Mouse (Mus musculus) midbrain, embryonic 10.5 days (tissue): ENCODE data around the gene Gpr3. TPM values are rescaled to one million over a fixed set of nuclear protein-coding genes. Genes with fewer than 3 reads are reported as not detected.
A peak's percentile ranks its signal among the peaks of the same experiment; 100 is the strongest.

Experiments
- DNase-seq: peaks from one replicate; pipeline ENCODE4 v3.0.0-alpha.2; 2017; ENCODE audit warnings: low spot score
- H3K27ac ChIP-seq: fragments of 300-500 bp; sonication (generic); replicated peaks from 2 replicates; pipeline ENCODE4 v1.5.1; 2016; ENCODE audit warnings: mild to moderate bottlenecking
- H3K27me3 ChIP-seq: fragments of 300-500 bp; sonication (generic); 2 replicates; pipeline ENCODE4 v1.6.1; 2016; ENCODE audit warnings: low read depth, mild to moderate bottlenecking; ENCODE audit not compliant: poor library complexity, severe bottlenecking
- H3K36me3 ChIP-seq: fragments of 300-500 bp; sonication (generic); 2 replicates; pipeline ENCODE4 v1.6.1; 2016; ENCODE audit warnings: mild to moderate bottlenecking, moderate library complexity
- H3K4me1 ChIP-seq: fragments of 300-500 bp; sonication (generic); 2 replicates; pipeline ENCODE4 v1.6.1; 2016
- H3K4me3 ChIP-seq: fragments of 300-500 bp; sonication (generic); 2 replicates; pipeline ENCODE4 v1.5.1; 2016; ENCODE audit warnings: mild to moderate bottlenecking, moderate library complexity
- H3K9me3 ChIP-seq: fragments of 300-500 bp; sonication (generic); replicated peaks from 2 replicates; pipeline ENCODE4 v1.6.1; 2016; ENCODE audit warnings: mild to moderate bottlenecking
- WGBS: fragments of 180-500 bp; shearing (Covaris S2); methylation state at CpG from one replicate; pipeline ENCODE4 v1.1.7; 2016; 5-methylcytosine and 5-hydroxymethylcytosine counted together
- polyA plus RNA-seq: library from polyadenylated mRNA; unstranded; fragments of >200 nt; fragmentation: Nextera tagmentation; extraction: Ambion mirVana; gene quantifications from 2 replicates; pipeline ENCODE4 v1.2.1, GENCODE M21; 2016

Gene Gpr3
- polyA plus RNA-seq, 1 experiment from 2014 or later: 0.35 TPM

DNA sequence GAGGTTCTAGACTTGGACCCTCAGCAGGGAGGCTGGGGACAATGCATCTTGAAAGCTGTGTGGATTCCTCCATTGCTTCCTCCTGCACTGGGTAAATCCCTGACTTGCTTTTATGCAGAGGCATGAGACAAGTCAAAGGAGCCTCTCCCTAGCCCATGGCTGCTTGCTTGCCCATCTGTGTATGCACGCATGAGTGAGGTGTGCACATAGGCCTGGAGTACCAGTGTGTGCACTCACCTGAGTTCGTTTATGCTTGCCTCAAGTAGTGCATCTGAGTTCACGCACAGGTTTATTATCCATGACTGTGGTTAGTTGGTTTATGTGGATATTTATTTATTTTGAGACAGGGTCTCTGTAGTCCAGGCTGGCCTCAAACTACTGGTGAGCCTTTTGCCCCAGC is 10.1 kb downstream of the Gpr3 start:
- Histone ChIP-seq H3K27ac (no peak overlapping the region; the same call in 1 of the 2 replicates), H3K27me3 (no peaks in the 10 kb centered on the region), H3K36me3 (no peaks in the 10 kb centered on the region), H3K9me3 (no peaks in the 10 kb centered on the region), H3K4me3 (no peak overlapping the region), H3K4me1 (peaks cover 63% of the 10 kb centered on the region)
- DNase-seq: no peak
- 91% methylated on average over 3 of the region's 3 CpGs for WGBS

DNA sequence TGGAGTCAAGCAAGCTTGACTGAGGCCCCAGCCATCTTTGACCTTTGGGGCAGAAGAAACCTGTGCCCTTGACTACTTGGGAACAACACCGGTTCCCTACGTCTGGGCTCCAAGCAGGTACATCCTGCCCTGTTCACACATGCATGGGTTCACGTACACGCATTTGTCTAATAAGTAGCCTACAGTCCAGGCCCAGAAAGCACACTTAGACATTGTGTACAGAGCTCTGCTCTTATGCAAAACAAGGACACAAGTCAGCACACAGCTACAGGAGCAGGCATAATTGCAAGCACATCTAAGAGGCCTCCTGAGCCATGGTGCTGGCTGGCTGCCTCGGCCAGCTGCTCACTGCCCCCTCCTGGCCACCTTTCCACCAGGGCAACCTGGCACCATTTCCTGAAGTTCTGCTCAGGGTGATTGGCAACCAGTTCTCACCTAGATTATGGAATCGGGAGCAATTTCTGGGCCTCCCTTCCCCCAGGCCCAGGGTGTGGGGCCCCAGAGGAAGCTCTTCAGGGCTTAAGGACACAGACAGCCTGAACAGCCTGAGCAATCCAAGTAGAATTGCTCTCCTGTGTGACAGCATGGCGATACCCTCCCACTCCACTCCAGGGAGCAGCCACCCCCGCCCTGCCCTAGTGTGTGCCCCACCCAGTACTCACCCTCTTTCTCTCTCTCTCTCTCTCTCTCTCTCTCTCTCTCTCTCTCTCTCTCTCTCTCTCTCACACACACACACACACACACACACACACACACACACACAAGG is 11.1 kb downstream of the Gpr3 start:
- no peak for DNase-seq
- Histone ChIP-seq H3K27ac (peak overlapping the region; percentile 43; the same call in 1 of the 2 replicates), H3K4me1 (peaks cover 73% of the 10 kb centered on the region), H3K4me3 (no peak overlapping the region), H3K27me3 (no peaks in the 10 kb centered on the region), H3K36me3 (peaks cover 8% of the 10 kb centered on the region), H3K9me3 (no peaks in the 10 kb centered on the region)
- 79% methylated on average over 8 of the region's 8 CpGs for WGBS

DNA sequence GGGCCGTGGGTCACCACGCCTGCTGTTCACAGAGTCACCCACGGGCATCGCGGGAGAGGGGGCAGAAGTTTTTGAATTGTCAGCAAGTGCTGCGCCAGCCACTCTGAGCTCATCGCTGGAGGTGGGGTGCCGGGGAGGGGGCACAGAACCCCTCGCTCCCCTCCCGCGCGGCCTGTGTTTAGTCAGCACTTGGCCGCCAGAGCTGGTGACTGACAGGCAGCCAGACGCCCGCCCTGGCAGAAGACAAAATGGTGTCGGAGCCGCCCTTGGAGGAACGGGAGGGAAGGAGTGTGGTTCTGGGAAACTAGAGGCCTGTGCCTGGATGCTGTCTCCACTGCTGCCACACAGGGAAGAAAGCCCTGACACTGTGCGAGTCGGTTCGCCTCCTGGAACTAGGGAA is 12.0 kb downstream of the Gpr3 start:
- H3K36me3 ChIP-seq: peaks cover 17% of the 10 kb centered on the region
- WGBS: 52% methylated on average over 21 of the region's 21 CpGs
- H3K27me3 ChIP-seq: no peaks in the 10 kb centered on the region
- peaks cover 81% of the 10 kb centered on the region for H3K4me1 ChIP-seq
- H3K27ac ChIP-seq: peak overlapping the region; percentile 75
- no peak for DNase-seq
- H3K9me3 ChIP-seq: no peaks in the 10 kb centered on the region
- H3K4me3 ChIP-seq: no peak overlapping the region

DNA sequence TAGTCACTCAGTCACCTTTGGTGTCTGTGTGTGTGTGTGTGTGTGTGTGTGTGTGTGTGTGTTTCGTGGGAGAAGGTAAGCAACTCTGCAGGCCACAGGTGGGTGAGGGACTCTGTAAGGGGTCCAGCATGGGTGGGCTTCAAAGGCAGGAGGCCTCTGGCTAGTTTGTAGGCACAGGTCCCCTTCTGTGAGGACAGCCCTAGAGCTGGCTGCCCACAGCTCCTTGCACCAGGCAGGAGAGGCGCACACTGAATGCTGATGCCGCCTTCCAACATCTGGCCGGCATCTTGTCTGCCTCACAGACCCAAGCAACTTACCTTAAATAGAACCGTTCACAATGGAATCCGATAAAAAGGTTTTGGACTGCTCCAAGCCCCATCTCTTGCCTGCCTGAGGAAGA is 12.6 kb downstream of the Gpr3 start:
- Histone ChIP-seq H3K27me3 (no peaks in the 10 kb centered on the region), H3K36me3 (peaks cover 23% of the 10 kb centered on the region), H3K27ac (peak overlapping the region; percentile 75), H3K4me1 (peaks cover 82% of the 10 kb centered on the region), H3K4me3 (no peak overlapping the region), H3K9me3 (no peaks in the 10 kb centered on the region)
- WGBS: 75% methylated on average over 6 of the region's 6 CpGs
- DNase-seq: no peak

DNA sequence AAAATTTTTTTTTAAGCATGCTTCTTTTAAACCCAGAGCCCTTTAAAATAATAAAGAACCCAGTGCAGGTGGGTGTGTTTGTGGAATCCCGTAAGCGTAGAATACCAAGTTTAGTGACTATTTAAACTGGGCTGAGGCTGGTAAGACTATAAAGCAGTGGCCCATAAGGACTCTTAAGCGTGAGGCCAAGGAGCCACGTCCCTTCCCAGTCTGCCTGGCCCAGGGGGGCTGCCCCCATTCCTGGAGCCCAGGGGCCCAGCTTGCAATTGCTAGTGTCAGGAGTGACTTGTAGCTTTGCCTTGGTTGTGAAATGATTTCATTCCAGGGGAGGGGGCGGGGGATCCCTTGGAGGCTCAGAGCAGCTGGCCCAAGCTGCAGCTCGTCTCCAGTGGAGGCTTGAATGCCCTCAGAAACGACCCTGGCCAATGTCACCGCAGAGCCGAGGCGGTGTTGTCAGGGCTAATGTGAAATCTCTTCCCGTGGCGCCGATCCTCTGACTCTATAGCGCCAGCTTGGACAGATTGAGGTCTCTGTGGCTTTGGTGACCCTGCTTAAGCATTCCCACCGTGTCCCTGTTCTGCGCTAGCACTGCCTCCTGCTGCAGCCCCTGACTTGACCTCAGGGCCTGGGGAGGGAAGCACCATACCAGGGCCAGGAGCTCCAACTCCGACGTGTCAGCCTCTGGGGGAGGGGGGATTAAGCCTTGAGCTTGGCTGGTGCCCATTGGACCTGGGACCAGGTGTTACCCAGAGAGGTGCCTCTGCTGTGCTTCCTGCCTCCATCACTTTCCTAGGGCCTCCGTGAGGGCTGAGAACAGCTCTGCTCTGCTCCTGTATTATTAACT is 13.8 kb downstream of the Gpr3 start:
- H3K27me3 ChIP-seq: no peaks in the 10 kb centered on the region
- H3K27ac ChIP-seq: peak overlapping the region; percentile 82
- peaks cover 35% of the 10 kb centered on the region for H3K36me3 ChIP-seq
- H3K9me3 ChIP-seq: no peaks in the 10 kb centered on the region
- DNase-seq: peak; percentile 69
- 14% methylated on average over 19 of the region's 19 CpGs for WGBS
- peak overlapping the region; percentile 26 for H3K4me3 ChIP-seq
- peaks cover 79% of the 10 kb centered on the region for H3K4me1 ChIP-seq

DNA sequence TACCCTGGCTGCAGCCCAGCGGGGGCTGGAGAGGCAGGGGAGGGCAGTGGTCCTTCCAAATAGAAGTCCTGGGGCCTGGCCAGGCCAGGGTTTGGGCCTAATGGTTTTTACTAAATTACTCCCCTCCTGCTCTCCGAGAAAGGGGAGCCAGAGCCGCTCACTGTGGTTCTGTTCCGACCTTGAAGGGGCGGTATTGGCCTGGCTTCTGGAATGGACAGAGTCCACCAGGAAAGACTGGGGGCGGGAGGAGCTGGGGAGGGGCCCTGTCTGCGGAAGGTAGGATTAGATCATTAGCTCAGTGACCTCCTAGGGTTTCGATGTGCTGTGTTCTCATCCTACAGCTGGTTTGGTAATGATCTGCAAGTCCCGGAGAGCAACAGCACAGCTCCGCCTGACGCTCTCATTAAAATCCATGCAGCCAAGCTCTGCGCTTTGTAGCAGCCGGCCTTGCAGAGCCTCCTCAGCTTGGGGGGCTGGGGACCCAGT is 14.5 kb downstream of the Gpr3 start:
- DNase-seq: peak; percentile 44
- peaks cover 42% of the 10 kb centered on the region for H3K36me3 ChIP-seq
- no peaks in the 10 kb centered on the region for H3K9me3 ChIP-seq
- H3K4me1 ChIP-seq: peaks cover 76% of the 10 kb centered on the region
- 15% methylated on average over 13 of the region's 13 CpGs for WGBS
- no peaks in the 10 kb centered on the region for H3K27me3 ChIP-seq
- peak overlapping the region; percentile 82 for H3K27ac ChIP-seq
- H3K4me3 ChIP-seq: no peak overlapping the region

DNA sequence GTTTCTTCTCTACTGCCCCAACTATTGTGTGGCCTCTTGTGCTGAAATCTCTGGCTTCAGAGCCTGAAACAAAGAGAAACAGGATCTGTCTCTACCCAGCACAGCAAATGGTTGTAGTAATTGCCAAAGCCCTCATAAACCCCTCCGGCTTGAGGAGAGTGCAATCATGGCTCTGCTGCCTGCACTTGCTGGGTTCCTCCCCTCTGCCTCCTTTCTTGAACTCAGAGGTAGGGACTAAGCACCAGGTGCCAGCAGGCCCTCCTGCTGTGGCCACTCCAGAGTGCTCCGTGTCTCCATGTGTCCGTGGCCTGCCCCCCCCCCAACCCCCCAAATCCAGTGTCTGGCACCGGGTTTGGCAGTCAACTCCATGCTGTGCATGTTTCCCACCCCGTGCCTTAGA is 15.0 kb downstream of the Gpr3 start:
- peaks cover 76% of the 10 kb centered on the region for H3K4me1 ChIP-seq
- H3K4me3 ChIP-seq: no peak overlapping the region
- H3K36me3 ChIP-seq: peaks cover 47% of the 10 kb centered on the region
- no peak for DNase-seq
- 9% methylated on average over 5 of the region's 5 CpGs for WGBS
- no peaks in the 10 kb centered on the region for H3K27me3 ChIP-seq
- no peaks in the 10 kb centered on the region for H3K9me3 ChIP-seq
- H3K27ac ChIP-seq: peak overlapping the region; percentile 82

DNA sequence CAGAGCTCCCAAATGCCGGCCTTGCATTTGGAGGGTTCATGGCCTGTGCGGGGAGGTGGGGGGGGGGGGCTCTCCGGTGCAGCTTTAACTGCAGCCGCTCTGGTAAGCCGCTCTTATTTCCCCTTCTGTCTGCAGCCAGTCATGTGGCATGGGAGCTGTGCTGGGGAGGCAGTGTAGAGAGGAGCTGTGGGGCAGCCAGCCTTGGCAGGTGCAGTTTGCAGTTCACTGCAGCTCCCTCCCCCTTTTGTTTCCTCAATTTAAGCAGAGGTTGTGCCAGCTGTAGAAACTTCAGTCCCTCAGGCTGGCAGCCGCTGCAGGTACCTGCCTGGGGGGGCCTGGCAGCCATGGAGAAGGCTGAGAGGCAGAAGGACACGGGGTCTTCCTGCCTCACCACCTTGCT is 15.5 kb downstream of the Gpr3 start:
- Histone ChIP-seq H3K4me3 (no peak overlapping the region), H3K27me3 (no peaks in the 10 kb centered on the region), H3K4me1 (peaks cover 75% of the 10 kb centered on the region), H3K27ac (peak overlapping the region; percentile 82), H3K9me3 (no peaks in the 10 kb centered on the region), H3K36me3 (peaks cover 52% of the 10 kb centered on the region)
- no peak for DNase-seq
- WGBS: 32% methylated on average over 7 of the region's 7 CpGs

DNA sequence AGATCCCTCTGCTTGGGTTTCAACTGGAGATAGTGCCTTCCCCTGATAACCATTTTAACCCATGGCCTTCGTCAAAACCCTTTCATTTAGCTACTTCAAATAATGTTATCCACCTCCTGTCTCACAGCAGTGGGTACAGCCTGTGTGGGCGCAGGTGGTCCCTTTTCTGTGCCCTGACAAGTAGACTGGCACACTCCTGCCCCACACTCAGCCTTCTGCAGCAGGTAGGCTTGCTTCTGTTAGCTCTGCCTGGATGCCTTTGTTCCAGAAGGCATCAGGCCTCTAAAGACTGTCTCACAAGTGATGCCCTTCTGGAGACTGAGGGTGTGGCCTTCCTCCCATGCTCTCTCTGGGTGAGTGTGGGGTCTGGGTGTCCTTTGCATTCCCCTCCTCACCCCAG is 16.2 kb downstream of the Gpr3 start:
- Histone ChIP-seq H3K36me3 (peaks cover 59% of the 10 kb centered on the region), H3K4me3 (no peak overlapping the region), H3K27me3 (no peaks in the 10 kb centered on the region), H3K9me3 (no peaks in the 10 kb centered on the region), H3K27ac (peak overlapping the region; percentile 58; the same call in 1 of the 2 replicates), H3K4me1 (peaks cover 68% of the 10 kb centered on the region)
- 73% methylated on average over 2 of the region's 2 CpGs for WGBS
- DNase-seq: no peak

DNA sequence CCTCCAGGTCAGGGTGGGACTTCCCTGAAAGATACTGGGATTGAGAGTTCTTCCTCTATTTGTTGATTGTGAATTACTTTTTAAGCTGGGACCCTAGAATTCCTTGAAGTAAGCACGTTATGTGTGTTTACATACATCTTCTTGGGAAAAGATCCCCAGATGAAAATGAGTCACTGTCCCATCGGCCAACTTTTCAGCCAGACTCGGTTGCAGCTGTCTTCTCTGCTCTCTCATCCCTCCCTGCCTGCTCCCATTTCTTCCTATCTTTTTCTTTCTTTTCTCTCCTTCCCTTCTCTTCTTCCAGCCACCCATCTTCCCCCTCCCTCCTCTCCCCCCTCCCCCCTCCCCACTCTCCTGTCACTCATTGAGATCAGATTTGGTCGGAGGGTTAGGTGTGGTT is 17.3 kb downstream of the Gpr3 start:
- WGBS: 72% methylated on average over 4 of the region's 4 CpGs
- Histone ChIP-seq H3K27ac (no peak overlapping the region), H3K4me3 (no peak overlapping the region), H3K36me3 (peaks cover 70% of the 10 kb centered on the region), H3K4me1 (peaks cover 62% of the 10 kb centered on the region), H3K27me3 (no peaks in the 10 kb centered on the region), H3K9me3 (no peaks in the 10 kb centered on the region)
- no peak for DNase-seq

DNA sequence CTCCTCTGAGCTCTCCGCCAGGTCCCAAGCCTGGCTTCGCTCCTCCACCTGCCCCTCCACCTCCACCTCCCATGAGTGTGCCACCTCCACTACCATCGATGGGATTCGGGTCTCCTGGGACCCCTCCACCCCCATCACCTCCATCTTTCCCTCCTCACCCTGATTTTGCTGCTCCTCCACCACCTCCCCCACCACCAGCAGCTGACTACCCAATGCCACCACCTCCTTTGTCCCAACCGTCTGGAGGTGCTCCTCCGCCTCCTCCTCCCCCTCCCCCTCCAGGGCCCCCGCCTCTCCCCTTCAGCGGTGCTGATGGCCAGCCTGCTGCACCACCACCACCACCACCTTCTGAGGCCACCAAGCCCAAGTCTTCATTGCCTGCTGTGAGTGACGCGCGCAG is 17.9 kb downstream of the Gpr3 start:
- no peak for DNase-seq
- Histone ChIP-seq H3K4me1 (peaks cover 62% of the 10 kb centered on the region), H3K4me3 (no peak overlapping the region), H3K27me3 (no peaks in the 10 kb centered on the region), H3K9me3 (no peaks in the 10 kb centered on the region), H3K27ac (0 out of 2 replicates have a peak overlapping the region, but pooled peaks have one; percentile 2), H3K36me3 (peaks cover 75% of the 10 kb centered on the region)
- 87% methylated on average over 10 of the region's 11 CpGs for WGBS

DNA sequence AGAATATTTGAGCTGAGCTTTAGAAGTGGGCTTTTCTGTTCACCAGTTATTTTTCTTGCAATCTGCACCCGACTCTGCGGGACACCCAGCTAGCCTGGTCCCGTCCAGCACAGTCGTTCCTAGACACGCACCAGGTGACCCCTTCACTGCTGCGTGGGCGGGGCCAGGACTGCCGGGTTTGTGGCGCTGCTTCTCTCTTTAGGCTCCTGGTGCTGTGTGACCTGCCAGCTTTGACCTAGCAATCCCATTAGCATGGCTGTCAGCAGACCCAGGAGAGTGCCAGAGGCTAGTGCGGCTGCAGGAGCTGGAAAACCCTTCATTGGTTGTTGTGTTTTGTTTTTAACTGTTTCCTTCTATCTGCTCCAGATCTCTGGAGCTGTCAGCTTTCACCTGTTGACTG is 22.9 kb downstream of the Gpr3 start:
- H3K9me3 ChIP-seq: no peaks in the 10 kb centered on the region
- DNase-seq: no peak
- peaks cover 97% of the 10 kb centered on the region for H3K36me3 ChIP-seq
- H3K4me1 ChIP-seq: peaks cover 31% of the 10 kb centered on the region
- no peak overlapping the region for H3K27ac ChIP-seq
- H3K27me3 ChIP-seq: no peaks in the 10 kb centered on the region
- WGBS: 66% methylated on average over 10 of the region's 10 CpGs
- H3K4me3 ChIP-seq: no peak overlapping the region

DNA sequence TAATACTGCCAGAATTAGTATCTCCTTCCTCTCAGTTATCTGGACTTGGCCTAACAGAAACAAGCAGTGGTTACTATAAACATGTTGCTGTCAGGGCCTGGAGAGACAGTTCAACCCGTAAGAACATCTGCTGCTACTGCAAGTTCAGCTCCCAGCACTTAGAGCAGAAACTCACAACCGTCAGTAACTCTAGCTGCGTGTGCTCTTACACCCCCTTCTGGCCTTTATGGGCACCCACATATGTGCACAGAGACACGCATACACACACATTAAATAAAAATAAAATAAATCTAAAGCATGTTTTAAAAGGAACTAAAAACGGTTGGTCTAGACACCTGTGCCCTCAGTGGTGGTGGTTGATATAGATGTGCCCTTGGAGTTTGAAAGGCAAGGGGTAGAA is 25.5 kb downstream of the Gpr3 start:
- Histone ChIP-seq H3K36me3 (peaks cover 76% of the 10 kb centered on the region), H3K4me1 (peaks cover 40% of the 10 kb centered on the region), H3K27ac (no peak overlapping the region), H3K4me3 (no peak overlapping the region), H3K27me3 (no peaks in the 10 kb centered on the region), H3K9me3 (no peaks in the 10 kb centered on the region)
- 96% methylated on average over 5 of the region's 5 CpGs for WGBS
- DNase-seq: no peak
